In the genomic region with DNA sequence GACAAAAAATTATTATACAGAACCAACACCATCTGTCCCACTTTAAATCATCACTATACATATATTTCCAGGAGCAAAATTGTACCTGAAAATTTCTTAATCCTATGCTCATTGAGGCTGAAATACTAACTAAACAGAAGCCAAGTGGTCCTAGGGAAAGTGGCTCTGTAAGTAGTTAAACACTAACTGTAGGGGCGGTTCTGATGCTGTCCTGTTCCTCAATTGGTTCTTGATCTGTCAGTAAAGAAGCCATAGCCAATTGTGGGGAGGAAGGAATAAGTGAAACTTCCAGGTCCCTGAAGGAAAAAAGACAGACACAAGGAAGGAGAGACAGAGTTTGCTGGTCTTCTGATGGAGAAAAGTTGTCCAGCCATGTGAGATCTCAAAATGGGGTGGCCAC, we compare ENCODE assay signal across 21 mouse cellular contexts.
"Had no signal": no experiment of that assay in that cellular context is flagged by ENCODE, and none has a peak within 500 bp of the region (broad histone marks: within the 10 kb centered on the region; RNA-seq: fewer than 3 reads in every experiment).

No protein-coding gene starts in this region.

- DNase-seq: forebrain, postnatal 0 days; gastrocnemius, postnatal 14 days; gastrocnemius, postnatal 36 days; heart, adult 18-20 months; heart, postnatal 10 days; kidney, adult 11 months; kidney, adult 2 months; kidney, adult 9 months; kidney, postnatal 36 days; layer of hippocampus, adult 9-11 months; layer of hippocampus, postnatal 36 days; left cerebral cortex, postnatal 4 days had no signal

- H3K27ac ChIP-seq: heart, embryonic 10.5 days; hindbrain, embryonic 13.5 days; hindbrain, embryonic 15.5 days; hindbrain, postnatal 0 days; kidney, embryonic 15.5 days; kidney, postnatal 0 days; limb, embryonic 13.5 days; limb, embryonic 15.5 days had no signal

- H3K4me3 ChIP-seq: heart, embryonic 10.5 days; heart, embryonic 12.5 days; hindbrain, embryonic 13.5 days; hindbrain, embryonic 15.5 days; kidney, embryonic 15.5 days; limb, embryonic 13.5 days; limb, embryonic 15.5 days had no signal
